Mouse (Mus musculus) liver, postnatal 0 days (tissue): ENCODE data around the gene Tspan4. TPM values are rescaled to one million over a fixed set of nuclear protein-coding genes. Genes with fewer than 3 reads are reported as not detected.

Experiments
- ATAC-seq: fragments of 200-750 bp; cut with Nextera tagmentation; 2 replicates; pipeline ENCODE4 v1.8.0; 2017; ENCODE audit warnings: mild to moderate bottlenecking, moderate library complexity
- DNase-seq: peaks from one replicate; pipeline ENCODE4 v3.0.0-alpha.2; 2016
- H3K27ac ChIP-seq: fragments of 300-500 bp; sonication (generic); 2 replicates; pipeline ENCODE4 v1.5.1; 2014; ENCODE audit warnings: antibody characterized with exemption, moderate library complexity, mild to moderate bottlenecking, low read depth
- H3K27me3 ChIP-seq: fragments of 300-500 bp; sonication (generic); 2 replicates; pipeline ENCODE4 v1.6.1; 2014; ENCODE audit warnings: low read length, control low read depth, mixed read lengths; ENCODE audit not compliant: insufficient read depth
- H3K36me3 ChIP-seq: fragments of 300-500 bp; sonication (generic); replicated peaks from 2 replicates; pipeline ENCODE4 v1.6.1; 2014; ENCODE audit warnings: mild to moderate bottlenecking, control low read depth, low read length, moderate library complexity, mixed read lengths; ENCODE audit not compliant: insufficient read depth
- H3K4me1 ChIP-seq: fragments of 300-500 bp; sonication (generic); 2 replicates; pipeline ENCODE4 v1.6.1; 2014; ENCODE audit warnings: antibody characterized with exemption, mild to moderate bottlenecking, control low read depth; ENCODE audit not compliant: insufficient read depth
- H3K4me2 ChIP-seq: fragments of 300-500 bp; sonication (generic); 2 replicates; pipeline ENCODE4 v1.6.1; 2014; ENCODE audit warnings: low read depth, mild to moderate bottlenecking, low read length, moderate library complexity, mixed read lengths
- H3K4me3 ChIP-seq: fragments of 300-500 bp; sonication (generic); 2 replicates; pipeline ENCODE4 v1.5.1; 2014; ENCODE audit warnings: low read depth, low read length
- H3K9ac ChIP-seq: fragments of 300-500 bp; sonication (generic); replicated peaks from 2 replicates; pipeline ENCODE4 v1.6.1; 2014; ENCODE audit warnings: mild to moderate bottlenecking, moderate library complexity
- H3K9me3 ChIP-seq: fragments of 300-500 bp; sonication (generic); 2 replicates; pipeline ENCODE4 v1.6.1; 2016; ENCODE audit warnings: mild to moderate bottlenecking, control low read depth, low read length, mixed read lengths
- CTCF ChIP-seq: sonication (generic); IDR thresholded peaks from 2 replicates; pipeline ENCODE4 v1.5.1; 2016; ENCODE audit warnings: antibody characterized with exemption, low read depth
- EP300 ChIP-seq: IDR thresholded peaks from 2 replicates; pipeline ENCODE4 v1.6.1; 2016; ENCODE audit warnings: antibody characterized with exemption, low read depth, mild to moderate bottlenecking
- WGBS: fragments of 180-500 bp; shearing (Covaris S2); extraction: QIAGEN DNeasy Blood & Tissue Kit; methylation state at CpG from one replicate; pipeline ENCODE4 v1.1.7; 2014; ENCODE audit not compliant: insufficient replicate concordance; 5-methylcytosine and 5-hydroxymethylcytosine counted together
- polyA plus RNA-seq: library from polyadenylated mRNA; unstranded; fragments of >200 nt; fragmentation: Nextera tagmentation; extraction: Ambion mirVana; gene quantifications from 2 replicates; pipeline ENCODE4 v1.2.1, GENCODE M21; 2015

The Tspan4 gene
- polyA plus RNA-seq, 1 experiment from 2014 or later: 72.2 TPM

GRCm38 (mm10) chr7:141438201-141438968, 36.7 kb upstream of the Tspan4 start:
- no peak overlapping the region for H3K27ac ChIP-seq
- peaks cover 32% of the 10 kb centered on the region for H3K36me3 ChIP-seq
- TF ChIP-seq CTCF (no peak), EP300 (no peak)
- no peak overlapping the region for H3K4me2 ChIP-seq
- ATAC-seq: no peak
- H3K4me3 ChIP-seq: no peak overlapping the region
- peaks cover 56% of the 10 kb centered on the region for H3K4me1 ChIP-seq
- WGBS: 90% methylated on average over 12 of the region's 12 CpGs
- DNase-seq: no peak
- no peaks in the 10 kb centered on the region for H3K27me3 ChIP-seq
- no peaks in the 10 kb centered on the region for H3K9me3 ChIP-seq
- no peak overlapping the region; the same call in 1 of the 2 replicates for H3K9ac ChIP-seq

- Histone ChIP-seq H3K27ac (no peak overlapping the region), H3K36me3 (peaks cover 26% of the 10 kb centered on the region), H3K9ac (no peak overlapping the region), H3K4me2 (no peak overlapping the region), H3K4me3 (no peak overlapping the region), H3K9me3 (no peaks in the 10 kb centered on the region), H3K4me1 (peaks cover 54% of the 10 kb centered on the region), H3K27me3 (no peaks in the 10 kb centered on the region)
- WGBS: 90% methylated on average over 10 of the region's 10 CpGs
- TF ChIP-seq CTCF (no peak), EP300 (no peak)
- ATAC-seq: no peak
- DNase-seq: no peak
Measured at GRCm38 (mm10) chr7:141439140-141439679, 35.8 kb upstream of the Tspan4 start.

- H3K9ac ChIP-seq: no peak overlapping the region
- no peaks in the 10 kb centered on the region for H3K9me3 ChIP-seq
- no peak overlapping the region for H3K4me2 ChIP-seq
- peaks cover 26% of the 10 kb centered on the region for H3K36me3 ChIP-seq
- no peak overlapping the region for H3K4me3 ChIP-seq
- no peak for DNase-seq
- no peaks in the 10 kb centered on the region for H3K27me3 ChIP-seq
- no peak overlapping the region for H3K27ac ChIP-seq
- TF ChIP-seq CTCF: no peak
- TF ChIP-seq EP300: no peak
- no peak for ATAC-seq
- WGBS: 91% methylated on average over 11 of the region's 11 CpGs
- peaks cover 53% of the 10 kb centered on the region for H3K4me1 ChIP-seq
Measured at GRCm38 (mm10) chr7:141439811-141440210, 35.2 kb upstream of the Tspan4 start.

- no peak overlapping the region for H3K27ac ChIP-seq
- H3K4me2 ChIP-seq: no peak overlapping the region
- no peaks in the 10 kb centered on the region for H3K9me3 ChIP-seq
- 33% methylated on average over 6 of the region's 6 CpGs for WGBS
- ATAC-seq (peak; percentile 9; the same call in 1 of the 2 replicates), DNase-seq (peak; percentile 80)
- peaks cover 49% of the 10 kb centered on the region for H3K4me1 ChIP-seq
- H3K9ac ChIP-seq: no peak overlapping the region
- no peak overlapping the region for H3K4me3 ChIP-seq
- TF ChIP-seq CTCF: peak; percentile 91
- no peak for TF ChIP-seq EP300
- H3K36me3 ChIP-seq: peaks cover 26% of the 10 kb centered on the region
- no peaks in the 10 kb centered on the region for H3K27me3 ChIP-seq
Measured at GRCm38 (mm10) chr7:141440613-141441012, 34.4 kb upstream of the Tspan4 start.

GRCm38 (mm10) chr7:141441460-141441859, 33.6 kb upstream of the Tspan4 start:
- Histone ChIP-seq H3K4me1 (peaks cover 41% of the 10 kb centered on the region), H3K9ac (no peak overlapping the region), H3K4me3 (no peak overlapping the region), H3K36me3 (peaks cover 26% of the 10 kb centered on the region), H3K4me2 (peak overlapping the region; percentile 91; the same call in 1 of the 2 replicates), H3K27ac (no peak overlapping the region), H3K27me3 (no peaks in the 10 kb centered on the region), H3K9me3 (no peaks in the 10 kb centered on the region)
- ATAC-seq (no peak), DNase-seq (no peak)
- TF ChIP-seq EP300 (no peak), CTCF (no peak)
- 94% methylated on average over 9 of the region's 9 CpGs for WGBS

- Histone ChIP-seq H3K36me3 (peaks cover 26% of the 10 kb centered on the region), H3K9ac (no peak overlapping the region; the same call in 1 of the 2 replicates)
- ATAC-seq: no peak
Measured at GRCm38 (mm10) chr7:141442199-141442598, 32.8 kb upstream of the Tspan4 start.

More at GRCm38 (mm10) chr7:141442199-141442598, 32.8 kb upstream of the Tspan4 start:
- Histone ChIP-seq H3K27ac (no peak overlapping the region), H3K4me2 (peak overlapping the region; percentile 91), H3K4me3 (peak overlapping the region; percentile 66), H3K27me3 (no peaks in the 10 kb centered on the region), H3K4me1 (peaks cover 39% of the 10 kb centered on the region), H3K9me3 (no peaks in the 10 kb centered on the region)
- no peak for DNase-seq
- 86% methylated on average over 13 of the region's 13 CpGs for WGBS
- no peak for TF ChIP-seq CTCF
- TF ChIP-seq EP300: no peak
